Mouse (Mus musculus) spleen, adult 2 months (tissue): ENCODE data around the gene Lcp2. TPM values are rescaled to one million over a fixed set of nuclear protein-coding genes. Genes with fewer than 3 reads are reported as not detected.

ENCODE experiments used
- DNase-seq, 2 experiments: peaks; one replicate each; pipeline versions ENCODE4 v3.0.0 to v3.0.0-alpha.2; 2012 to 2021; ENCODE audit warnings: low spot score in 2 of 2, low read depth in 1 of 2
- H3K27ac ChIP-seq: fragments of 200-500 bp; 2 replicates; pipeline ENCODE4 v1.5.1; 2012; ENCODE audit warnings: low read length, inconsistent platforms; ENCODE audit not compliant: insufficient read depth
- H3K27me3 ChIP-seq: fragments of 200-500 bp; 2 replicates; pipeline ENCODE4 v1.6.1; 2012; ENCODE audit warnings: mild to moderate bottlenecking, moderate library complexity, low read length, inconsistent platforms; ENCODE audit not compliant: control insufficient read depth, insufficient read depth
- H3K36me3 ChIP-seq: fragments of 200-500 bp; 2 replicates; pipeline ENCODE4 v1.6.1; 2012; ENCODE audit warnings: mild to moderate bottlenecking, low read length, inconsistent platforms; ENCODE audit not compliant: control insufficient read depth, insufficient read depth
- H3K4me1 ChIP-seq: fragments of 200-500 bp; 2 replicates; pipeline ENCODE4 v1.6.1; 2011; ENCODE audit warnings: inconsistent platforms; ENCODE audit not compliant: control insufficient read depth, insufficient read depth, insufficient read length
- H3K4me3 ChIP-seq: fragments of 200-500 bp; 2 replicates; pipeline ENCODE4 v1.5.1; 2011; ENCODE audit warnings: mild to moderate bottlenecking, inconsistent platforms; ENCODE audit not compliant: insufficient read depth, insufficient read length; ENCODE audit errors: extremely low read depth
- CTCF ChIP-seq: fragments of 200-500 bp; IDR thresholded peaks from 2 replicates; pipeline ENCODE4 v1.5.1; 2011; ENCODE audit warnings: mild to moderate bottlenecking, inconsistent platforms; ENCODE audit not compliant: insufficient read depth, insufficient read length, insufficient replicate concordance; ENCODE audit errors: extremely low read depth
- POLR2A ChIP-seq: fragments of 200-500 bp; IDR thresholded peaks from 2 replicates; pipeline ENCODE4 v1.6.1; 2011; ENCODE audit warnings: low read depth, low read length, inconsistent platforms
- WGBS: fragments of 180-500 bp; shearing (Covaris S2); methylation state at CpG from one replicate; pipeline ENCODE4 v1.1.7; 2018; 5-methylcytosine and 5-hydroxymethylcytosine counted together
- polyA plus RNA-seq: library from polyadenylated mRNA; depleted of rRNA; stranded (reverse); fragments of >200 nt; gene quantifications from 2 replicates; pipeline ENCODE4 v1.2.3, GENCODE M21; 2012

Gene Lcp2
- polyA plus RNA-seq, 1 experiment: 34.0 TPM

- Histone ChIP-seq H3K27ac (peak overlapping the region; percentile 93), H3K27me3 (no peaks in the 10 kb centered on the region), H3K4me3 (peak overlapping the region; percentile 59), H3K4me1 (peaks cover 16% of the 10 kb centered on the region; the same call in 1 of the 2 replicates), H3K36me3 (no peaks in the 10 kb centered on the region)
- WGBS: 4% methylated on average over 9 of the region's 9 CpGs
- no peak for TF ChIP-seq POLR2A
- TF ChIP-seq CTCF: peak; percentile 64; the same call in 1 of the 2 replicates
- DNase-seq: peak; percentile 72 to 80
These were observed 38.0 kb upstream of the Lcp2 start for GRCm38 (mm10) chr11:34008702-34009101.

GRCm38 (mm10) chr11:34009316-34010087, 37.2 kb upstream of the Lcp2 start:
- H3K4me3 ChIP-seq: no peak overlapping the region
- no peaks in the 10 kb centered on the region for H3K27me3 ChIP-seq
- peak overlapping the region; percentile 89 for H3K27ac ChIP-seq
- peaks cover 16% of the 10 kb centered on the region; the same call in 1 of the 2 replicates for H3K4me1 ChIP-seq
- H3K36me3 ChIP-seq: no peaks in the 10 kb centered on the region
- TF ChIP-seq POLR2A: no peak
- no peak for TF ChIP-seq CTCF
- peak in 1 of 2 experiments; percentile 17 for DNase-seq
- 34% methylated on average over 12 of the region's 12 CpGs for WGBS

GRCm38 (mm10) chr11:34010133-34010858, 36.4 kb upstream of the Lcp2 start:
- Histone ChIP-seq H3K4me3 (no peak overlapping the region), H3K4me1 (peaks cover 16% of the 10 kb centered on the region; the same call in 1 of the 2 replicates), H3K27me3 (no peaks in the 10 kb centered on the region), H3K36me3 (no peaks in the 10 kb centered on the region), H3K27ac (peak overlapping the region; percentile 89)
- WGBS: 49% methylated on average over 7 of the region's 7 CpGs
- DNase-seq: peak in 1 of 2 experiments; percentile 34
- no peak for TF ChIP-seq CTCF
- TF ChIP-seq POLR2A: no peak

GRCm38 (mm10) chr11:34010859-34011172, 35.9 kb upstream of the Lcp2 start:
- Histone ChIP-seq H3K4me1 (peaks cover 16% of the 10 kb centered on the region; the same call in 1 of the 2 replicates), H3K4me3 (no peak overlapping the region), H3K27ac (peak overlapping the region; percentile 89), H3K27me3 (no peaks in the 10 kb centered on the region), H3K36me3 (no peaks in the 10 kb centered on the region)
- 24% methylated on average over 4 of the region's 4 CpGs for WGBS
- DNase-seq: no peak
- TF ChIP-seq CTCF (no peak), POLR2A (no peak)

GRCm38 (mm10) chr11:34012007-34012652, 34.6 kb upstream of the Lcp2 start:
- no peak for DNase-seq
- Histone ChIP-seq H3K4me1 (peaks cover 16% of the 10 kb centered on the region; the same call in 1 of the 2 replicates), H3K4me3 (no peak overlapping the region), H3K27me3 (no peaks in the 10 kb centered on the region), H3K27ac (peak overlapping the region; percentile 36; the same call in 1 of the 2 replicates), H3K36me3 (no peaks in the 10 kb centered on the region)
- WGBS: 71% methylated on average over 6 of the region's 6 CpGs
- TF ChIP-seq CTCF: no peak

- 76% methylated on average over 1 of the region's 1 CpGs for WGBS
- Histone ChIP-seq H3K36me3 (no peaks in the 10 kb centered on the region), H3K27ac (no peak overlapping the region), H3K27me3 (peaks cover 2% of the 10 kb centered on the region; the same call in 1 of the 2 replicates), H3K4me1 (no peaks in the 10 kb centered on the region), H3K4me3 (no peak overlapping the region)
- TF ChIP-seq POLR2A: no peak
- TF ChIP-seq CTCF: no peak
- no peak for DNase-seq
These were observed 21.6 kb upstream of the Lcp2 start for GRCm38 (mm10) chr11:34025091-34025490.
